Mouse (Mus musculus) C2C12 (cell line): ENCODE data around the gene Ldlr.

ENCODE experiments used
- CTCF ChIP-seq: IDR thresholded peaks from one replicate; pipeline ENCODE4 v1.5.1; 2011; ENCODE audit not compliant: control insufficient read depth, insufficient read depth, insufficient read length
- MYOD1 ChIP-seq: IDR thresholded peaks from one replicate; pipeline ENCODE4 v1.6.1; 2011; ENCODE audit warnings: low read depth; ENCODE audit not compliant: control insufficient read depth, insufficient read length
- MYOG ChIP-seq: IDR thresholded peaks from one replicate; pipeline ENCODE4 v1.6.1; 2011; ENCODE audit not compliant: control insufficient read depth, insufficient read length; ENCODE audit errors: extremely low read depth
- USF1 ChIP-seq: IDR thresholded peaks from one replicate; pipeline ENCODE4 v1.6.1; 2011; ENCODE audit warnings: low read depth, mild to moderate bottlenecking, control low read depth, moderate library complexity

- TF ChIP-seq CTCF: no peak
- TF ChIP-seq MYOD1: no peak
- no peak for TF ChIP-seq USF1
- no peak for TF ChIP-seq MYOG
Observed at GRCm38 (mm10) chr9:21796259-21796658, 73.0 kb downstream of the Ldlr start.
